Mouse (Mus musculus): ENCODE measurements around the gene Plcg1.

The Plcg1 gene

GRCm38 (mm10) chr2:160736466-160736865, 5.4 kb downstream of the Plcg1 start:
- DNase-seq: no peak

DNA sequence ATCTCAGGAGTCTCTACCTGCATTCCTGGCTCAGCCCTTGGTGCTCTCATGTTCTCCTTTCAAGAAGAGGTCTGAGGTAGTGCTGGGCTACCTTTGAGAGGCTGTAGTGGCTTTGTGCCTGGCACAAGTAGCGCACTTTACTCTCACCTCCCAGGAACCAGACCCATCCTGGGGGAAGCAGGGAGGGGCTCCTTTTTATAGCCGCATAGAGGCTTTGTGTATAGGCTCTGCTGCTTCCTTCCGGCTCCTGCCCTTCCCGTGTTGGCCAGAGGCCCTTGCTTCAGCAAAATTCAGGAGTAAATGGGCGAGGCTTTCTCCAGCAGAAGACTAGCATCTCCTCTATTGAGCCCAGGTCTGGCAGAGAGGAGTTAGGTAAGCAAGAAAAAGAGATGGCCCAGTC, 7.3 kb downstream of the Plcg1 start:
- peak; percentile 76 for DNase-seq

DNA sequence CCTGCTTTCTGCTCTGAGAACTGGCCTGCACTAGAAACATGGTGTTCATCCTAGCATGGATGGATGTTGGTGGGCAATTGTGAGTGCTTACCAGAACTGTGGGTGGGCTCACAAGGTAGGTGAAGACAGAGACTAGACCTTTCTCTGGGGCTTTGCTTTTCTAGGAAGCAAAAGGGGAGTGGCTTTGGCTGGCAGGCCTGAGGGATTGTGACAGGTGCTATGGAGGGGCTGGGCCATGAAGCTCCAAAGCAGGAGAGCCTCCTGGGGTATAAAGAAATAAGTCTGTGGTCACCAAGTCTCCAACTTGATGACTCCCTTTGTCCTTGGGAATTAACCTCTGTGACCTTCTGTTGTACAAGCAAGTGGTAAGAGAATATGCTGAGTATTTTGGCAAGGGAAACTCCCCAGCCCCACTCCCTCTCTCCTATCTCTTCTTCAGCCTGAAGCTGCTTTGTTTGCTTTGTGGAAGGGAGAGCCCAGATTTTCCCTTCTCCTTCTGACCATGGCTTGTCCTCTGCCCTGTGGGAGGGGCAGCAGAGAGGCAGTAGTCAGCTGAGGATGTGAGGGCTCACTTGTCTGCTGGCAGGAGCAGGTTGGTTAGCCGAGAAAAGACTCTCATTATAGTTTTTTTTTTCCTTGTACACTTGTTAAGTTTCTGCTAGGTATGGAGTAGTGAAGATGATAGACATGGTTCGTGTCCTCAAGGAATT, 8.7 kb downstream of the Plcg1 start:
- DNase-seq: peak; percentile 42

- DNase-seq: no peak
These were observed 9.5 kb downstream of the Plcg1 start for GRCm38 (mm10) chr2:160740521-160741156.

GRCm38 (mm10) chr2:160741580-160741979, 10.5 kb downstream of the Plcg1 start:
- peak; percentile 45 for DNase-seq

- DNase-seq: no peak
These were observed 11.1 kb downstream of the Plcg1 start for GRCm38 (mm10) chr2:160742161-160742609.

DNA sequence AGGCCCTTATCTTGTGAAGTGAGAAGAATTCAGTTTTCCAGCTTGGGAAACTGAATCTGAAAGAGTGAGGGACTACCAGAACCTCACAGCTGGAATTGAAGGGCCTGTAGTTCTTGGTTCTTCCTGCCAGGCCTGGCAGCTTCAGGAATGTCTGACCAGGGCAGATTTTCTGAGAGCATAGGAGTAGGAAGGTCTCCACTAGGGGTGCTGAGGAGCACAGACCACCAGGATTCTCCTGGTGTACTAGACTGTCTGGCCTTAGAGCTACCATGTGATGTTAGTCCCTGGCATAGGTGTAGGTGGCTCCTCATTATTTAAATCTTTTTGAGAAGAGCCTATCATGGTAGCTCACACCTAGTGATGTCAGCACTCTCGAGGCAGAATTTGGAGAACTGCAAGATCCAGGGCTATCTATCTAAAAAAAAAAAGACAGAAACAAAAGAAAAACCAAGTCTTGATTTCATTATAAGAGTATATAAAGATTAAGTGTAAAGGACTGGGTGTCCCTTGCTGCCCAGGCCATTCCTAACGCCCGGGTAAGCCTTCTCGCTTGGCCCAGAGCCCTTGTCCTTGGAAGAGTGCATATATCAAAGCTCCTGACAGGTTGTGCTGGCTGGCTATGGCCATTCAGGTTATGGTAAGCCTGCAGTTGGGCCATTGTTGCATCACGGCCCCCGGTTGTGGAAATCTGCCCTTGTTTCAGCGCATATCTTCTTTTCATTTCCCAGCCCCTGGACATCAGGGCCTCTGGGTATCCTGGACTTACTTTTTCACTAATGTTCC, 13.1 kb downstream of the Plcg1 start:
- DNase-seq: peak; percentile 91

- peak; percentile 42 for DNase-seq
These were observed 13.7 kb downstream of the Plcg1 start for GRCm38 (mm10) chr2:160744823-160745210.

GRCm38 (mm10) chr2:160745497-160745896, 14.4 kb downstream of the Plcg1 start:
- DNase-seq: no peak

GRCm38 (mm10) chr2:160746637-160747036, 15.5 kb downstream of the Plcg1 start:
- no peak for DNase-seq

DNA sequence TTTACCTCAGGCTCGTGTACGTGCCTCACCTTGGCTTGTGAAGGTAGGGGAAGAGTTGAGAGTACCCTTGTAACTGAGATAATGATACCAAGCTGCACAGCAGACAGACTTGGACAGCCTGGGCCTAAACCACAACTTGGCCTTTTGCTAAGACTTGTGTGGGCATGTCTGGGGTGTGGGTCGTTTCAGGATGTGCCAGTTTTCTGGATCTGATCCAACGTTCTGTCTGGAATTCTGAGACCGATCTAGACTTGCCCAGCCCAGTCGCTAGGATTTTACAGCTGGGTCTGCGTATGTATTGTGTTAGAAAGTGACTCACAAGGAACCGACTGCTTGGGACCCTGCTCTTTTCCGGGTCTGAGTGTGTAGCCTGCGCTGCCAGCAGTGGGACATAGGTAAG, 16.0 kb downstream of the Plcg1 start:
- no peak for DNase-seq

DNA sequence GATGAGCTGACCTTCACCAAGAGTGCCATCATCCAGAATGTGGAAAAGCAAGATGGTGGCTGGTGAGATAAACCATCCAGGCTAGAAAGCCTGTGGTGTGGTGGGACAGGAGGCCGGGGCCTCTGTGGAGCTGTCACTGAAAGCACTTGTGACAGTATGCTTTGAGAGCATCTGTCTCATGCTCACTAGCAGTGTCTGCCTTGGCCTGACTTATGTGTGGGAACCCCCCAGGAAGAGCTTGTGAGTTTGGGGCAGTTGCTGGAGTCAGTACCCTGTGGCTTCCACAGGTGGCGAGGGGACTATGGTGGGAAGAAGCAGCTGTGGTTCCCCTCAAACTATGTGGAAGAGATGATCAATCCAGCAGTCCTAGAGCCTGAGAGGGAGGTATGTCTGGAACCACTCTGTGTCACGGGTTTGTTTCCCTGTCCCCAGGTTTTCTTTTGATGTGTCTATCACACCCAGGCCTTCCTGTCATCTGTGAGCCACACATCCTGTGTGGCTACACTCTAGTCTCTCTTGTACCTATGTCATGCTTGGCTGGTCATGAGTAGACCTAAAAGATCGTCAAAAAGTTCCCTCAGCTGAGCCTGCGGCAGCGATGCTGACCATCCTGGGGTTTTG, 25.6 kb downstream of the Plcg1 start:
- no peak for DNase-seq

GRCm38 (mm10) chr2:160760433-160761184, 29.5 kb downstream of the Plcg1 start:
- peak; percentile 65 for DNase-seq

- no peak for DNase-seq
These were observed 32.7 kb downstream of the Plcg1 start for GRCm38 (mm10) chr2:160763816-160764215.

DNA sequence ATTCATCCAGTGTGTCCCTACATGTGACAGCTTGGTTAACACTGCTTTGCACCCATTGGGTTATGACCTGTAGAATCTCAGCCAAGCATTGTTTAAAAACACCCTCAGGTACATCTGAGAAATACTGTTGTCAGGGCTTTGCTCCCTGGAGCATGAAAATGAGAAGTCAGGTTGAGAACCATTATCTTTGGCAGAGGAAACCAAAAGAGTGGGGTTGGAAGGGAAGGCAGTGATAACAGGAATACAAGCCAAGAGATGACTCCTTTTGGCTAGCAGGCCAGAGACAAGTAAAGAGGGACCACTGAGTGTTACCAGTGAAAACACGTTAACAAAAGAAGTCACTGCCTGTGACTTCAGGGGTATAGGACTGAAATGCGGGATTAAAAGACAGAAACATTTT, 33.3 kb downstream of the Plcg1 start:
- DNase-seq: no peak

- DNase-seq: no peak
These were observed 34.0 kb downstream of the Plcg1 start for GRCm38 (mm10) chr2:160765096-160765495.

GRCm38 (mm10) chr2:160766371-160766771, 35.3 kb downstream of the Plcg1 start:
- DNase-seq: peak; percentile 87

DNA sequence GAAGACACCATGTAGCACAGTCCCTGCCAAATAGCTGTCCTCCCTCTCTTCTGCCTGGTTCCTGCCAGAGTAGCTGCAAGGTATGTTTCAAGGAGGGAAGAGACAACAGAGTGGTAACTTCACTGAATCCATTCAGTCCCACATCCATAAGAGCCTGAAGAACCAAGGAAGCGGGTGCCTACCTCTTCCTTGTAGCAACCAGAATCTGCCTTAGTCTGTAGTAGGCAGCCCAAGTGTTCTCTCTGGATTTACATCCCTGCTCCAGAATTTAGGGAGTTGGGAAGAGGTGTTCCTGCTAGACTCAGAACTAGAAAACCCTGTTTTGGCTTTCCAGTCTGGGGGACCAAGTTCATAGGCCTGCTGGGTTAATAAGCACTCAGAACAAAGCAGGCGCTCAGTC, 36.1 kb downstream of the Plcg1 start:
- DNase-seq: no peak

GRCm38 (mm10) chr2:160768097-160768695, 37.1 kb downstream of the Plcg1 start:
- DNase-seq: peak; percentile 37

DNA sequence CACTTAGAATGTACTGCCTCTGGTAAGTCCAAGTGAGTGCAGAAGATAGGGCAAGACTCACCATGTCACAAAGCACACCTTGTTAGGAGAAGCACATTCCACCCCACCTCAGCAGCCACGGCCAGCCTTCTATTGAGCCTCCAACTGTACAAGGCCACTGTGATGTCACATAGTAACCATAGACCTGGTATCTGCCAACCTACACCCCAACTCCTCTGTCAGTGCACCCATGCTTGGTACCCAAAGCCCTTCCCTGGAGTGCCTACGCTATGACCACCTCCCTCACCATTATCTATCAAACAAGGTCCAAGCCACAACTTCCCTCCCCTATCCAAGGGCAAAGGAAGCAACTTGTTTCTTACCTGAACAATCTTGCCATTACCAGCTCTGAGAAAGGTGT, 37.9 kb downstream of the Plcg1 start:
- no peak for DNase-seq

DNA sequence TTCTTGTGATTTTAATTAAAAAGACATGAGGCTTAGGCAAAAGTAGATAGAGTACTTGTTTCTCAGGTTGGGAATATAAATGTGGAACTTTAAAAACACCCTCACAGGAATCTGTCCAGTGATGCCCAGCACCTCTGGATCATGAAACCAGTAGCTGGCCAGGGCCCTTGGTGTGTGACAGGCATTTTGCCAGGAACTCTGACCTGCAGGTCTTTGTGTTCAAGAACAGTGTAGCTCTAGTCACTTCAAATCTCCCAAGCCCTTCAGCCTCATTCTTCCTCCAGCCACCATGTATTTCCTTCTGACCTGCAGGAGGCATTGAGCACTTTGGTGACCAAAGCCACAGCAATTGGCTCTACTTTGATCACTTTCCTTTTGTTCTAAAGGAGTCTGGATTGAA, 39.3 kb downstream of the Plcg1 start:
- no peak for DNase-seq

- DNase-seq: no peak
These were observed 39.8 kb downstream of the Plcg1 start for GRCm38 (mm10) chr2:160770871-160771270.
